Mouse (Mus musculus): ENCODE data around the gene Map2. TPM values are rescaled to one million over a fixed set of nuclear protein-coding genes. Genes with fewer than 3 reads are reported as not detected.

Gene Map2
- total and polyA plus RNA-seq, 3 experiments, result not detected

- Histone ChIP-seq H3K36me3 (ENCODE audit: control insufficient read depth in 1 of 2, insufficient read depth in 2 of 2, low read length in 2 of 2) (no peaks in the 10 kb centered on the region), H3K27ac (ENCODE audit: control insufficient read depth, low read depth, low read length) (no peak overlapping the region), H3K9ac (ENCODE audit: control insufficient read depth, low read depth, low read length, poor library complexity, severe bottlenecking) (no peak overlapping the region), H3K4me3 (ENCODE audit: control insufficient read depth in 1 of 2, insufficient read depth in 1 of 2, low read depth in 2 of 2, low read length in 2 of 2) (no peak overlapping the region), H3K4me1 (ENCODE audit: control insufficient read depth in 1 of 2, insufficient read depth in 2 of 2, low read length in 2 of 2) (no peaks in the 10 kb centered on the region), H3K79me2 (ENCODE audit: control insufficient read depth, insufficient read depth, low read length, poor library complexity) (no peaks in the 10 kb centered on the region), H3K9me3 (replicated peaks; ENCODE audit: insufficient read depth, low read length) (no peaks in the 10 kb centered on the region), H3K27me3 (ENCODE audit: control insufficient read depth in 1 of 2, insufficient read depth in 2 of 2, low read length in 2 of 2) (no peaks in the 10 kb centered on the region)
- TF ChIP-seq RAD21 (IDR thresholded peaks at IDR 0.05; ENCODE audit: low read depth, low read length) (no peak), POLR2AphosphoS2 (IDR thresholded peaks at IDR 0.05; ENCODE audit: low read length) (no peak), JUND (IDR thresholded peaks at IDR 0.05; ENCODE audit: low read depth, low read length) (no peak), TAL1 (IDR thresholded peaks at IDR 0.05; ENCODE audit: low read length) (no peak), MAFK (IDR thresholded peaks at IDR 0.05; ENCODE audit: borderline replicate concordance, low read depth, low read length) (no peak), CHD1 (IDR thresholded peaks at IDR 0.05; ENCODE audit: low read depth, low read length) (no peak), SMC3 (IDR thresholded peaks at IDR 0.05; ENCODE audit: low read depth, low read length) (no peak), MYB (IDR thresholded peaks at IDR 0.05; ENCODE audit: low read depth, low read length) (no peak), ETS1 (IDR thresholded peaks at IDR 0.05; ENCODE audit: low read depth, low read length) (no peak), UBTF (IDR thresholded peaks at IDR 0.05; ENCODE audit: borderline replicate concordance, insufficient read depth, low read depth, low read length) (no peak)
- no peak for DNase-seq (ENCODE audit: low read depth, low spot score)
Observed at GRCm38 (mm10) chr1:66292121-66292881, 117.2 kb downstream of the Map2 start.

DNA sequence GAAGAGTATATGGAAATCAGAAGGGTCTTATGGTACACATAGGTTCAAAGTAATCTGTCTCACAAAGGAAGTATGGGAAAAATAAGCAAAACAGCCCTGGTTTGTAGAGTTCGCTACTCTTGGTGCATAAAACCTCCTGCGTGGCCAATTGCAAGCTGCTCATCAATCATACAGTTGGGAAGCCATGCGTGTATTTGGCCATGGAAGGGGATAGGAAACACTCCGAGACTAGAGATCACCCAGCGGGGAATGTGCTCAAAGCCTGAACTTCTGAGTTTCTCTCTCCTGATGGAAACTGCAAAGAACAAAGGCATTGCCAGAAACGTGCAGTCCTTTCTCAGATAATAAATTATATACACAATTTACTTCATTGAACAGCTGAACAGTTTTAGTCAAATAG lies 124.3 kb downstream of the Map2 start:
- Histone ChIP-seq H3K4me1 (ENCODE audit: control insufficient read depth in 1 of 2, insufficient read depth in 2 of 2, low read length in 2 of 2) (no peaks in the 10 kb centered on the region), H3K79me2 (ENCODE audit: control insufficient read depth, insufficient read depth, low read length, poor library complexity) (no peaks in the 10 kb centered on the region), H3K27me3 (ENCODE audit: control insufficient read depth in 1 of 2, insufficient read depth in 2 of 2, low read length in 2 of 2) (no peaks in the 10 kb centered on the region), H3K27ac (ENCODE audit: control insufficient read depth, low read depth, low read length) (no peak overlapping the region), H3K36me3 (ENCODE audit: control insufficient read depth in 1 of 2, insufficient read depth in 2 of 2, low read length in 2 of 2) (no peaks in the 10 kb centered on the region), H3K9ac (ENCODE audit: control insufficient read depth, low read depth, low read length, poor library complexity, severe bottlenecking) (no peak overlapping the region), H3K9me3 (replicated peaks; ENCODE audit: insufficient read depth, low read length) (no peaks in the 10 kb centered on the region), H3K4me3 (ENCODE audit: control insufficient read depth in 1 of 2, insufficient read depth in 1 of 2, low read depth in 2 of 2, low read length in 2 of 2) (no peak overlapping the region)
- DNase-seq (ENCODE audit: low read depth, low spot score), result no peak
- TF ChIP-seq NRF1 (IDR thresholded peaks at IDR 0.05; ENCODE audit: insufficient read depth, low read depth, low read length, poor library complexity, severe bottlenecking) (no peak), EP300 (IDR thresholded peaks at IDR 0.05; ENCODE audit: low read depth in 1 of 2, low read length in 2 of 2) (no peak), MEF2A (IDR thresholded peaks at IDR 0.05; ENCODE audit: extremely low read depth, insufficient replicate concordance, low read depth, low read length, poor library complexity, severe bottlenecking) (no peak), SMC3 (IDR thresholded peaks at IDR 0.05; ENCODE audit: low read depth, low read length) (no peak), E2F4 (IDR thresholded peaks at IDR 0.05; ENCODE audit: borderline replicate concordance, low read depth, low read length) (no peak), ZNF384 (IDR thresholded peaks at IDR 0.05; ENCODE audit: low read depth, low read length) (no peak), JUND (IDR thresholded peaks at IDR 0.05; ENCODE audit: low read depth, low read length) (no peak), ELF1 (IDR thresholded peaks at IDR 0.05; ENCODE audit: low read depth, low read length) (no peak), TCF12 (IDR thresholded peaks at IDR 0.05; ENCODE audit: low read depth, low read length) (no peak), TAL1 (IDR thresholded peaks at IDR 0.05; ENCODE audit: low read length) (no peak), MAX (IDR thresholded peaks at IDR 0.05; ENCODE audit: low read length) (no peak), POLR2A (IDR thresholded peaks at IDR 0.05; ENCODE audit: control insufficient read depth in 1 of 2, insufficient read depth in 1 of 2, low read depth in 1 of 2, low read length in 2 of 2, poor library complexity in 1 of 2) (no peak), BHLHE40 (IDR thresholded peaks at IDR 0.05; ENCODE audit: borderline replicate concordance, low read depth, low read length) (no peak), MAFK (IDR thresholded peaks at IDR 0.05; ENCODE audit: borderline replicate concordance, low read depth, low read length) (no peak), NELFE (IDR thresholded peaks at IDR 0.05; ENCODE audit: low read depth, low read length) (no peak), MYB (IDR thresholded peaks at IDR 0.05; ENCODE audit: low read depth, low read length) (no peak), USF2 (IDR thresholded peaks at IDR 0.05; ENCODE audit: borderline replicate concordance in 1 of 2, insufficient read depth in 1 of 2, low read depth in 1 of 2, low read length in 2 of 2) (no peak)
